Mouse (Mus musculus): ENCODE results near the gene Gcnt7. TPM values are rescaled to one million over a fixed set of nuclear protein-coding genes. Genes with fewer than 3 reads are reported as not detected.

Gcnt7 gene
- polyA plus RNA-seq, 1 experiment from 2014 or later, result 1.2 TPM

DNA sequence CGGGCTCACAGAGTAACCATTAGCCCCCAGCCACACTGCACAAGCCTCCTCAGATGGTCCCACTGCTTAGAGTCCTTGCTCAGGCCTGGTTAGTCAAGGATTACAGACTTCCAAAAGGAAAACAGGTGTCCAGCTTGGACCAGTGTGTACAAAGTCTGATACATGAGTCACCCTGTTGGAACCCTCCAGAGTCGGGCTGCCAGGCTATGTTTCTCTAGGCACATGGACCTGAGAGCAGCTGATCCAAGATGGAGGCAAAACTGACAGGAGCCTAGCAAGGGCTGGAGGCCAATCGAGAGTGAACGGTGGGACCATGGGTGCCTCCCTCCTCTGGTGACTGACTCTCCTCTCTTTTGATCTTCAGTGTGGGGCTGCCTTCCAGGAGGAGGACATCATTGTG is 4.4 kb upstream of the Gcnt7 start:
- H3K4me2 ChIP-seq, result no peak overlapping the region
- no peak for TF ChIP-seq CTCF (IDR thresholded peaks at IDR 0.05; ENCODE audit: low read depth)
- no peaks in the 10 kb centered on the region for H3K9me3 ChIP-seq (ENCODE audit: low read depth, low read length)
- ATAC-seq (ENCODE audit: insufficient read depth) (no peak), DNase-seq (no peak)
- H3K4me1 ChIP-seq (ENCODE audit: insufficient read depth), result no peaks in the 10 kb centered on the region
- peaks cover 41% of the 10 kb centered on the region for H3K36me3 ChIP-seq (ENCODE audit: insufficient read depth)
- H3K9ac ChIP-seq, result no peak overlapping the region
- H3K27me3 ChIP-seq (ENCODE audit: insufficient read depth, low read length), result no peaks in the 10 kb centered on the region
- no peak overlapping the region for H3K27ac ChIP-seq (ENCODE audit: low read depth)
- no peak overlapping the region for H3K4me3 ChIP-seq (ENCODE audit: low read depth, low read length)
- 78% methylated on average over 4 of the region's 4 CpGs for WGBS

GRCm38 (mm10) chr2:172460647-172461046 is 2.3 kb upstream of the Gcnt7 start:
- ATAC-seq (ENCODE audit: insufficient read depth), result no peak
- Histone ChIP-seq H3K4me2 (no peak overlapping the region), H3K36me3 (ENCODE audit: insufficient read depth) (peaks cover 34% of the 10 kb centered on the region), H3K9ac (no peak overlapping the region), H3K4me1 (ENCODE audit: insufficient read depth) (no peaks in the 10 kb centered on the region), H3K9me3 (ENCODE audit: low read depth, low read length) (no peaks in the 10 kb centered on the region), H3K27me3 (ENCODE audit: insufficient read depth, low read length) (no peaks in the 10 kb centered on the region), H3K4me3 (ENCODE audit: low read depth, low read length) (no peak overlapping the region), H3K27ac (ENCODE audit: low read depth) (no peak overlapping the region)
- no peak for DNase-seq
- WGBS, result 79% methylated on average over 2 of the region's 2 CpGs
- no peak for TF ChIP-seq CTCF (IDR thresholded peaks at IDR 0.05; ENCODE audit: low read depth)

GRCm38 (mm10) chr2:172452458-172452857 is 5.9 kb downstream of the Gcnt7 start:
- DNase-seq (no peak), ATAC-seq (ENCODE audit: insufficient read depth) (no peak)
- Histone ChIP-seq H3K9me3 (ENCODE audit: low read depth, low read length) (no peaks in the 10 kb centered on the region), H3K4me3 (ENCODE audit: low read depth, low read length) (no peak overlapping the region), H3K27me3 (ENCODE audit: insufficient read depth, low read length) (no peaks in the 10 kb centered on the region), H3K27ac (ENCODE audit: low read depth) (no peak overlapping the region), H3K36me3 (ENCODE audit: insufficient read depth) (peaks cover 70% of the 10 kb centered on the region), H3K4me2 (no peak overlapping the region), H3K9ac (no peak overlapping the region), H3K4me1 (ENCODE audit: insufficient read depth) (no peaks in the 10 kb centered on the region)
- WGBS, result 89% methylated on average over 10 of the region's 10 CpGs
- TF ChIP-seq CTCF (IDR thresholded peaks at IDR 0.05; ENCODE audit: low read depth), result no peak

GRCm38 (mm10) chr2:172452031-172452430 is 6.4 kb downstream of the Gcnt7 start:
- TF ChIP-seq CTCF (IDR thresholded peaks at IDR 0.05; ENCODE audit: low read depth), result no peak
- no peak for ATAC-seq (ENCODE audit: insufficient read depth)
- no peaks in the 10 kb centered on the region for H3K9me3 ChIP-seq (ENCODE audit: low read depth, low read length)
- H3K9ac ChIP-seq, result no peak overlapping the region
- H3K36me3 ChIP-seq (ENCODE audit: insufficient read depth), result peaks cover 72% of the 10 kb centered on the region
- no peak overlapping the region for H3K4me2 ChIP-seq
- no peak overlapping the region for H3K27ac ChIP-seq (ENCODE audit: low read depth)
- no peak for DNase-seq
- H3K4me3 ChIP-seq (ENCODE audit: low read depth, low read length), result no peak overlapping the region
- no peaks in the 10 kb centered on the region for H3K27me3 ChIP-seq (ENCODE audit: insufficient read depth, low read length)
- 88% methylated on average over 4 of the region's 4 CpGs for WGBS
- H3K4me1 ChIP-seq (ENCODE audit: insufficient read depth), result no peaks in the 10 kb centered on the region

GRCm38 (mm10) chr2:172450640-172451039 is 7.8 kb downstream of the Gcnt7 start:
- no peak for ATAC-seq (ENCODE audit: insufficient read depth)
- H3K9ac ChIP-seq, result no peak overlapping the region
- no peak for DNase-seq
- H3K27ac ChIP-seq (ENCODE audit: low read depth), result no peak overlapping the region
- 83% methylated on average over 6 of the region's 6 CpGs for WGBS
- no peak overlapping the region for H3K4me2 ChIP-seq
- no peak for TF ChIP-seq CTCF (IDR thresholded peaks at IDR 0.05; ENCODE audit: low read depth)
- H3K4me1 ChIP-seq (ENCODE audit: insufficient read depth), result no peaks in the 10 kb centered on the region
- no peak overlapping the region for H3K4me3 ChIP-seq (ENCODE audit: low read depth, low read length)
- peaks cover 78% of the 10 kb centered on the region for H3K36me3 ChIP-seq (ENCODE audit: insufficient read depth)
- H3K9me3 ChIP-seq (ENCODE audit: low read depth, low read length), result no peaks in the 10 kb centered on the region
- H3K27me3 ChIP-seq (ENCODE audit: insufficient read depth, low read length), result no peaks in the 10 kb centered on the region

DNA sequence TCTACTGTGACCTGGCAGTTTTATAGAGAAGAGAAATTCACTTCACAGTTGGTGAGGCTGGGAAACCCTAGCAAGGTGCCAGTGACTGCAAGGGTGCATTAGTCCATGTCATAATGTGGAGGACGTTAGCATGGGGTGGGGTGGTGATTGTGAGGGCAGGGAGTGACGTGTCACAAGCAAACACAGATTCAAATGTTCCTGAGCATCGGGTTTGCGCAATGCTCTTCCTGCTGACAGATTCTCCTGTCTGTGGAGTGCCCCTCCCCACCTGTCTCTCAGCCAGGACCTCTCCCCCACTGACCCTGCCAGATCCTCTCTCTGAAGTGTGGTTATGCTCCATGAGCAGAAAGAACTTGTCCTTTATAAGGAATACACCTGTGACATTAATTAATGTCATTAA is 10.1 kb downstream of the Gcnt7 start:
- no peak overlapping the region for H3K4me2 ChIP-seq
- no peak overlapping the region for H3K4me3 ChIP-seq (ENCODE audit: low read depth, low read length)
- peaks cover 81% of the 10 kb centered on the region for H3K36me3 ChIP-seq (ENCODE audit: insufficient read depth)
- H3K9ac ChIP-seq, result no peak overlapping the region
- 86% methylated on average over 4 of the region's 4 CpGs for WGBS
- no peak for DNase-seq
- no peak for ATAC-seq (ENCODE audit: insufficient read depth)
- H3K4me1 ChIP-seq (ENCODE audit: insufficient read depth), result no peaks in the 10 kb centered on the region
- no peak overlapping the region for H3K27ac ChIP-seq (ENCODE audit: low read depth)
- H3K9me3 ChIP-seq (ENCODE audit: low read depth, low read length), result no peaks in the 10 kb centered on the region
- no peaks in the 10 kb centered on the region for H3K27me3 ChIP-seq (ENCODE audit: insufficient read depth, low read length)
- no peak for TF ChIP-seq CTCF (IDR thresholded peaks at IDR 0.05; ENCODE audit: low read depth)

DNA sequence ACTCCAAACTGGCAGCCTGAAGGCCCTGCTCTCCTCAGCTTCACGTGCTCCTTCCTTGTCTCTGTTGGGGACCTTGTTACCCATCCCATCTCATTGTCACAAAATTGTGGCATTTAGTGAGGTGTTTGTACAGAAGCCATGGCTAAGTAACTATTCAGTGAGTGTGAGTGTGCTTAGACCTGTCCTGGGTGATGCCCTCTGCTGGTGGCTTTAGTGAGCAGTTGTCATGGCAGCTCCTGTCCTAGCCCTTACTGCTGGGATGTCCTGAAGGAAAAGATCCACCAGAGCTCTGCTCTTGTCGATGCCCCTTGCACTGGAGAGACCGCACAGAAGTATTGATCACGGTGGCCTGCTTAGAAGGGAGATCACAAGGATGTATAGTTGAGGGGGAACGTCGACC is 11.1 kb downstream of the Gcnt7 start:
- WGBS, result 81% methylated on average over 6 of the region's 6 CpGs
- peak; percentile 61 for DNase-seq
- no peak overlapping the region for H3K4me3 ChIP-seq (ENCODE audit: low read depth, low read length)

DNA sequence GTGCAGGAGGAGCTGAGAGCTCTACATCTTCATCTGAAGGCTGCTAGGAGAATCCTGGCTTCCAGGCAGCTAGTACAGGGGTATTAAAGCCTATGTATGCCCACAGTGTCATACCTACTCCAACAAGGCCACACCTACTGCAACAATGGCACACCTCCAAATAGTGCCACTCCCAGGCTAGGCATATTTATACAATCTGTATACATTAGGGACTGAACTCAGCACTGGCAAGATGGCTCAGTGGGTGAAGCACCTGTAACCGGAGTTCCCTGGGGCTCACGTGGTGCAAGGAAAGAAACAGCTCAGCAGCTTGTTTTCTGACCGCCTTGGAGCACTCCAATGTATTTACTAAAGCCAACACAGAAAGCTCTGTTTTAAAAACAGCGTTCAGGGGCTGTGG is 12.8 kb downstream of the Gcnt7 start:
- WGBS, result 88% methylated on average over 4 of the region's 4 CpGs
- DNase-seq (no peak), ATAC-seq (ENCODE audit: insufficient read depth) (no peak)
- no peak overlapping the region for H3K9ac ChIP-seq
- H3K4me2 ChIP-seq, result no peak overlapping the region
- no peak for TF ChIP-seq CTCF (IDR thresholded peaks at IDR 0.05; ENCODE audit: low read depth)
- H3K4me3 ChIP-seq (ENCODE audit: low read depth, low read length), result no peak overlapping the region
- no peak overlapping the region for H3K27ac ChIP-seq (ENCODE audit: low read depth)
- no peaks in the 10 kb centered on the region for H3K4me1 ChIP-seq (ENCODE audit: insufficient read depth)
- peaks cover 59% of the 10 kb centered on the region for H3K36me3 ChIP-seq (ENCODE audit: insufficient read depth)
- H3K27me3 ChIP-seq (ENCODE audit: insufficient read depth, low read length), result no peaks in the 10 kb centered on the region
- no peaks in the 10 kb centered on the region for H3K9me3 ChIP-seq (ENCODE audit: low read depth, low read length)

More for the DNA sequence above, 11.1 kb downstream of the Gcnt7 start:
- Histone ChIP-seq H3K36me3 (ENCODE audit: insufficient read depth) (peaks cover 71% of the 10 kb centered on the region), H3K4me2 (no peak overlapping the region), H3K27ac (ENCODE audit: low read depth) (no peak overlapping the region), H3K4me1 (ENCODE audit: insufficient read depth) (no peaks in the 10 kb centered on the region), H3K9me3 (ENCODE audit: low read depth, low read length) (no peaks in the 10 kb centered on the region), H3K9ac (no peak overlapping the region), H3K27me3 (ENCODE audit: insufficient read depth, low read length) (no peaks in the 10 kb centered on the region)
- peak; percentile 21; the same call in 1 of the 2 replicates for ATAC-seq (ENCODE audit: insufficient read depth)
- TF ChIP-seq CTCF (IDR thresholded peaks at IDR 0.05; ENCODE audit: low read depth), result peak; percentile 66
